ENCODE assay signal across 20 mouse cellular contexts in genomic region chr10:24631122-24631521, GRCm38 (mm10). TPM values are rescaled to one million over a fixed set of nuclear protein-coding genes. Genes with fewer than 3 reads are reported as not detected.
DNase-seq lines count a peak whose midpoint lies in the region; ATAC-seq and TF ChIP-seq lines count a peak whose summit lies in the region.
"Had no signal": no experiment of that assay in that cellular context is flagged by ENCODE, and none has a peak within 500 bp of the region (broad histone marks: within the 10 kb centered on the region; RNA-seq: fewer than 3 reads in every experiment).

No protein-coding gene starts in this region.

- H3K4me2 ChIP-seq in forebrain, postnatal 0 days (ENCODE audit: low read depth): no peak overlapping the region
- no peak overlapping the region for H3K4me2 ChIP-seq in kidney, embryonic 14.5 days (replicated peaks; ENCODE audit: low read depth, low read length)
- no peak overlapping the region for H3K4me2 ChIP-seq in midbrain, embryonic 15.5 days
- H3K4me2 ChIP-seq in neural tube, embryonic 13.5 days: no peak overlapping the region
- H3K4me2 ChIP-seq: kidney, embryonic 15.5 days; liver, embryonic 15.5 days had no signal

- no peak overlapping the region for H3K4me3 ChIP-seq in forebrain, postnatal 0 days (ENCODE audit: low read depth, low read length)
- H3K4me3 ChIP-seq in forebrain, embryonic 10.5 days: no peak overlapping the region
- H3K4me3 ChIP-seq in kidney, embryonic 14.5 days (ENCODE audit: low read length): no peak overlapping the region
- H3K4me3 ChIP-seq in midbrain, embryonic 15.5 days: no peak overlapping the region
- H3K4me3 ChIP-seq in neural tube, embryonic 13.5 days: no peak overlapping the region
- H3K4me3 ChIP-seq: embryonic facial prominence, embryonic 13.5 days; heart, embryonic 12.5 days; kidney, embryonic 15.5 days; left cerebral cortex, adult 2 months; limb, embryonic 12.5 days; liver, embryonic 15.5 days; midbrain, embryonic 12.5 days; myocyte had no signal

- TF ChIP-seq CTCF in forebrain, postnatal 0 days (IDR thresholded peaks at IDR 0.05; ENCODE audit: low read depth): no peak

- intact Hi-C loops in gastrocnemius, postnatal 36 days (cut with DNase I): loop anchor here (10.0 kb wide), 1 partner anchor 214 kb away; the partner anchor contains the start of gene Enpp3

- 92% methylated on average over 5 of the region's 5 CpGs for WGBS in forebrain, postnatal 0 days
- WGBS in forebrain, embryonic 10.5 days: 91% methylated on average over 5 of the region's 5 CpGs
- 92% methylated on average over 5 of the region's 5 CpGs for WGBS in kidney, embryonic 14.5 days
- 97% methylated on average over 5 of the region's 5 CpGs for WGBS in midbrain, embryonic 15.5 days
- 88% methylated on average over 5 of the region's 5 CpGs for WGBS in neural tube, embryonic 13.5 days

- H3K9me3 ChIP-seq in forebrain, postnatal 0 days (ENCODE audit: low read length): no peaks in the 10 kb centered on the region
- H3K9me3 ChIP-seq in forebrain, embryonic 10.5 days: no peaks in the 10 kb centered on the region
- no peaks in the 10 kb centered on the region for H3K9me3 ChIP-seq in kidney, embryonic 14.5 days (ENCODE audit: control insufficient read depth, low read length)
- H3K9me3 ChIP-seq in midbrain, embryonic 15.5 days: no peaks in the 10 kb centered on the region
- H3K9me3 ChIP-seq in neural tube, embryonic 13.5 days: no peaks in the 10 kb centered on the region
- H3K9me3 ChIP-seq: embryonic facial prominence, embryonic 13.5 days; heart, embryonic 12.5 days; kidney, embryonic 15.5 days; limb, embryonic 12.5 days; liver, embryonic 15.5 days; midbrain, embryonic 12.5 days had no signal

- H3K27ac ChIP-seq in forebrain, postnatal 0 days (ENCODE audit: low read depth, low read length): no peak overlapping the region
- no peak overlapping the region for H3K27ac ChIP-seq in forebrain, embryonic 10.5 days
- no peak overlapping the region for H3K27ac ChIP-seq in kidney, embryonic 14.5 days (ENCODE audit: low read depth, low read length)
- no peak overlapping the region for H3K27ac ChIP-seq in midbrain, embryonic 15.5 days
- H3K27ac ChIP-seq in neural tube, embryonic 13.5 days (replicated peaks): no peak overlapping the region
- H3K27ac ChIP-seq: embryonic facial prominence, embryonic 13.5 days; kidney, embryonic 15.5 days; left cerebral cortex, adult 2 months; limb, embryonic 12.5 days; liver, embryonic 15.5 days; midbrain, embryonic 12.5 days; stomach, postnatal 0 days had no signal

- H3K27me3 ChIP-seq in forebrain, postnatal 0 days (ENCODE audit: insufficient read depth, low read length): no peaks in the 10 kb centered on the region
- H3K27me3 ChIP-seq in forebrain, embryonic 10.5 days (ENCODE audit: poor library complexity, severe bottlenecking): 0 out of 2 replicates have a peak, but pooled peaks cover 6% of the 10 kb centered on the region
- no peaks in the 10 kb centered on the region for H3K27me3 ChIP-seq in kidney, embryonic 14.5 days (ENCODE audit: control insufficient read depth, insufficient read depth, low read length)
- H3K27me3 ChIP-seq in midbrain, embryonic 15.5 days (replicated peaks): no peaks in the 10 kb centered on the region
- H3K27me3 ChIP-seq in neural tube, embryonic 13.5 days: peaks cover 3% of the 10 kb centered on the region; the same call in 1 of the 2 replicates
- H3K27me3 ChIP-seq: heart, embryonic 12.5 days; kidney, embryonic 15.5 days; limb, embryonic 12.5 days; liver, embryonic 15.5 days; midbrain, embryonic 12.5 days had no signal

- no peak for DNase-seq in forebrain, postnatal 0 days
- no peak for DNase-seq in forebrain, embryonic 10.5 days (ENCODE audit: extremely low spot score, low spot score)
- DNase-seq in kidney, adult 18-20 months: no peak
- no peak for DNase-seq in gastrocnemius, postnatal 36 days
- DNase-seq: cerebellum, adult 11-12 months had no signal

- no peaks in the 10 kb centered on the region for H3K4me1 ChIP-seq in forebrain, postnatal 0 days (ENCODE audit: insufficient read depth)
- H3K4me1 ChIP-seq in forebrain, embryonic 10.5 days: peaks cover 8% of the 10 kb centered on the region; the same call in 1 of the 2 replicates
- H3K4me1 ChIP-seq in kidney, embryonic 14.5 days (ENCODE audit: control insufficient read depth, insufficient read depth, low read length): no peaks in the 10 kb centered on the region; the same call in 1 of the 2 replicates
- no peaks in the 10 kb centered on the region for H3K4me1 ChIP-seq in midbrain, embryonic 15.5 days
- no peaks in the 10 kb centered on the region for H3K4me1 ChIP-seq in neural tube, embryonic 13.5 days (replicated peaks)
- H3K4me1 ChIP-seq: midbrain, embryonic 12.5 days had no signal

- 0 out of 2 replicates have a peak, but pooled peaks have one; percentile 19 for ATAC-seq in forebrain, postnatal 0 days
- ATAC-seq in kidney, embryonic 14.5 days (ENCODE audit: low FRiP score, low TSS enrichment): 0 out of 2 replicates have a peak, but pooled peaks have one; percentile 18
- 0 out of 2 replicates have a peak, but pooled peaks have one; percentile 32 for ATAC-seq in midbrain, embryonic 15.5 days (replicated peaks)
- peak; percentile 54; the same call in 1 of the 2 replicates for ATAC-seq in neural tube, embryonic 13.5 days (ENCODE audit: low read depth)
- ATAC-seq: intestine, postnatal 0 days had no signal

- no peaks in the 10 kb centered on the region for H3K36me3 ChIP-seq in forebrain, postnatal 0 days (ENCODE audit: insufficient read depth)
- H3K36me3 ChIP-seq in forebrain, embryonic 10.5 days (replicated peaks): no peaks in the 10 kb centered on the region
- no peaks in the 10 kb centered on the region for H3K36me3 ChIP-seq in kidney, embryonic 14.5 days (ENCODE audit: control insufficient read depth, insufficient read depth, low read length)
- no peaks in the 10 kb centered on the region for H3K36me3 ChIP-seq in midbrain, embryonic 15.5 days (replicated peaks)
- H3K36me3 ChIP-seq in neural tube, embryonic 13.5 days: no peaks in the 10 kb centered on the region
- H3K36me3 ChIP-seq: embryonic facial prominence, embryonic 13.5 days; heart, embryonic 12.5 days; kidney, embryonic 15.5 days; limb, embryonic 12.5 days; liver, embryonic 15.5 days; midbrain, embryonic 12.5 days had no signal

- no peak overlapping the region for H3K9ac ChIP-seq in forebrain, postnatal 0 days
- no peak overlapping the region for H3K9ac ChIP-seq in kidney, embryonic 14.5 days (ENCODE audit: low read depth, low read length)
- H3K9ac ChIP-seq in midbrain, embryonic 15.5 days: no peak overlapping the region
- no peak overlapping the region for H3K9ac ChIP-seq in neural tube, embryonic 13.5 days
- H3K9ac ChIP-seq: kidney, embryonic 15.5 days; limb, embryonic 12.5 days; liver, embryonic 15.5 days; lung, embryonic 14.5 days; midbrain, embryonic 12.5 days had no signal

RNA-seq across cellular contexts. Expression of gene Ccn2, which starts 35.9 kb away (rescaled TPM):
- 13.7 and 18.6 TPM in 2 replicates for total RNA-seq in forebrain, postnatal 0 days (2014; rRNA removed)
- 2.9 and 4.4 TPM in 2 replicates for polyA plus RNA-seq in forebrain, postnatal 0 days (2015; fragmentation: Nextera tagmentation; extraction: Ambion mirVana)
- 11.2 and 11.7 TPM in 2 replicates for polyA plus RNA-seq in forebrain, embryonic 10.5 days (2016; fragmentation: Nextera tagmentation; extraction: Ambion mirVana)
- 4.7 and 5.2 TPM in 2 replicates for polyA plus RNA-seq in kidney, embryonic 14.5 days (2014; fragmentation: Nextera tagmentation; extraction: Ambion mirVana)
- 3.5 and 4.6 TPM in 2 replicates for polyA plus RNA-seq in midbrain, embryonic 15.5 days (2015; fragmentation: Nextera tagmentation; extraction: Ambion mirVana)
- 2.6 and 4.5 TPM in 2 replicates for polyA plus RNA-seq in neural tube, embryonic 13.5 days (2015; fragmentation: Nextera tagmentation; extraction: Ambion mirVana)
- total RNA-seq in gastrocnemius, postnatal 36 days (2021): 10 to 100 TPM; 20.1 to 29.7 TPM
- polyA plus RNA-seq: CD4-positive, CD25-positive, alpha-beta regulatory T cell, adult 4 months had no signal
